Mouse (Mus musculus): Measurements from ENCODE around the gene Gm10718.
"Not testable (repeated sequence)": the region's sequence is repeated elsewhere in the genome, so short reads cannot be mapped to it uniquely, and the experiment has no call there.

Gene Gm10718

GRCm38 (mm10) chr9:3024912-3025467, 1.6 kb downstream of the Gm10718 start, which contains the start of gene Gm10717:
Gene Gm10717, plus strand, starts transcription at chr9:3025417.
- not testable (repeated sequence) for DNase-seq (ENCODE audit: extremely low spot score, low read depth, low spot score)

- not testable (repeated sequence) for DNase-seq (ENCODE audit: extremely low spot score, low read depth, low spot score)
Measured at GRCm38 (mm10) chr9:3025653-3026052, 2.3 kb downstream of the Gm10718 start.

GRCm38 (mm10) chr9:3026136-3026535, 2.8 kb downstream of the Gm10718 start:
- DNase-seq (ENCODE audit: extremely low spot score, low read depth, low spot score): not testable (repeated sequence)

- not testable (repeated sequence) for DNase-seq (ENCODE audit: extremely low spot score, low read depth, low spot score)
Measured at GRCm38 (mm10) chr9:3026741-3027140, 3.4 kb downstream of the Gm10718 start.

- peak; percentile 99 for DNase-seq (ENCODE audit: extremely low spot score, low read depth, low spot score)
Measured at GRCm38 (mm10) chr9:3027200-3027599, 3.9 kb downstream of the Gm10718 start.

- DNase-seq (ENCODE audit: extremely low spot score, low read depth, low spot score): not testable (repeated sequence)
Measured at GRCm38 (mm10) chr9:3029276-3030000, 6.1 kb downstream of the Gm10718 start.

GRCm38 (mm10) chr9:3030677-3031318, 7.5 kb downstream of the Gm10718 start:
- DNase-seq (ENCODE audit: extremely low spot score, low read depth, low spot score): peak; percentile 100

- DNase-seq (ENCODE audit: extremely low spot score, low read depth, low spot score): not testable (repeated sequence)
Measured at GRCm38 (mm10) chr9:3034299-3034698, 11.0 kb downstream of the Gm10718 start, which contains the start of gene Gm17535. Gene Gm17535, plus strand, starts transcription at chr9:3034599.

GRCm38 (mm10) chr9:3036577-3036976, 13.2 kb downstream of the Gm10718 start, which contains the start of gene Gm10715:
Gene Gm10715, plus strand, starts transcription at chr9:3036877.
- DNase-seq (ENCODE audit: extremely low spot score, low read depth, low spot score): not testable (repeated sequence)

- DNase-seq (ENCODE audit: extremely low spot score, low read depth, low spot score): peak; percentile 49
Measured at GRCm38 (mm10) chr9:3038161-3038560, 14.8 kb downstream of the Gm10718 start.
